ENCODE assay signal across 10 mouse cellular contexts in the genomic region with DNA sequence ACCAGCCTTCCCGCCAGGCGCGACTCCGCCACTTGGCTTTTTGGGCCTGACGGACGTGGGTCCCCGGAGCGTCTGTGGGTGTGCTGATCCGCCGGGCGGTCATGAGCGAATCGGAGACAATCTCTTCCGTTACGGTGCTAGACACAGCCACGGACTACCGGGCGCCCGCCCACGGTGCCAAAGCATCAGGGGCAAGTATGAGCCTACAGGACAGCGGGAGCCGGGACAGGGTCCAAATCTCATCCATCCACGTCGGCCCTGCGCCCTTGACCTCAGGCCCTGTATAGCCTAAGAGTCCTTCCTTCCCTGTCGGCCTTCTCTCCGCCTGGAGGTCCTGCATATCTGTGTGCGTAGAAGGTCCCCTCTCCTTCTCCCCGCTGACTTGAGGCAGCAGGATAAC. TPM values are rescaled to one million over a fixed set of nuclear protein-coding genes. Genes with fewer than 3 reads are reported as not detected.
A peak's percentile ranks its signal among the peaks of the same experiment; 100 is the strongest.
DNase-seq lines count a peak whose midpoint lies in the region; ATAC-seq lines count a peak whose summit lies in the region.
"Had no signal": no experiment of that assay in that cellular context is flagged by ENCODE, and none has a peak within 500 bp of the region (broad histone marks: within the 10 kb centered on the region; RNA-seq: fewer than 3 reads in every experiment).

A gene (plus strand): TSS at position 301 of the 400 bp plus-strand sequence.

- peaks cover 8% of the 10 kb centered on the region for H3K27me3 ChIP-seq in heart, embryonic 15.5 days
- H3K27me3 ChIP-seq in hindbrain, embryonic 12.5 days: 0 out of 2 replicates have a peak, but pooled peaks cover 6% of the 10 kb centered on the region
- H3K27me3 ChIP-seq in midbrain, embryonic 13.5 days: no peaks in the 10 kb centered on the region
- H3K27me3 ChIP-seq: CH12.LX had no signal

- peaks cover 5% of the 10 kb centered on the region; the same call in 1 of the 2 replicates for H3K4me1 ChIP-seq in heart, embryonic 15.5 days (replicated peaks)
- H3K4me1 ChIP-seq in hindbrain, embryonic 12.5 days: 0 out of 2 replicates have a peak, but pooled peaks cover 3% of the 10 kb centered on the region
- no peaks in the 10 kb centered on the region for H3K4me1 ChIP-seq in midbrain, embryonic 13.5 days (replicated peaks)

- H3K9me3 ChIP-seq in heart, embryonic 15.5 days (replicated peaks): peaks cover 27% of the 10 kb centered on the region
- H3K9me3 ChIP-seq in hindbrain, embryonic 12.5 days (replicated peaks): peaks cover 81% of the 10 kb centered on the region
- H3K9me3 ChIP-seq in midbrain, embryonic 13.5 days: peaks cover 70% of the 10 kb centered on the region

- WGBS in heart, embryonic 15.5 days: 26% methylated on average over 29 of the region's 29 CpGs
- 42% methylated on average over 29 of the region's 29 CpGs for WGBS in hindbrain, embryonic 12.5 days
- WGBS in midbrain, embryonic 13.5 days: 55% methylated on average over 29 of the region's 29 CpGs

- peak within 1 kb of the TSS; percentile 35 for H3K4me3 ChIP-seq in heart, embryonic 15.5 days
- peak within 1 kb of the TSS; percentile 26 for H3K4me3 ChIP-seq in hindbrain, embryonic 12.5 days
- peak within 1 kb of the TSS; percentile 30 for H3K4me3 ChIP-seq in midbrain, embryonic 13.5 days (replicated peaks)

- H3K4me2 ChIP-seq in heart, embryonic 15.5 days: peak within 1 kb of the TSS; percentile 60
- peak within 1 kb of the TSS; percentile 47 for H3K4me2 ChIP-seq in hindbrain, embryonic 12.5 days (replicated peaks)
- H3K4me2 ChIP-seq in midbrain, embryonic 13.5 days (replicated peaks): peak within 1 kb of the TSS; percentile 46

- H3K36me3 ChIP-seq in heart, embryonic 15.5 days: peaks cover 16% of the 10 kb centered on the region; the same call in 1 of the 2 replicates
- peaks cover 63% of the 10 kb centered on the region for H3K36me3 ChIP-seq in hindbrain, embryonic 12.5 days
- peaks cover 71% of the 10 kb centered on the region for H3K36me3 ChIP-seq in midbrain, embryonic 13.5 days

- H3K27ac ChIP-seq in heart, embryonic 15.5 days: no peak within 1 kb of the TSS
- no peak within 1 kb of the TSS for H3K27ac ChIP-seq in hindbrain, embryonic 12.5 days
- no peak within 1 kb of the TSS for H3K27ac ChIP-seq in midbrain, embryonic 13.5 days

- H3K9ac ChIP-seq in heart, embryonic 15.5 days: no peak within 1 kb of the TSS
- H3K9ac ChIP-seq in hindbrain, embryonic 12.5 days: no peak within 1 kb of the TSS; the same call in 1 of the 2 replicates
- H3K9ac ChIP-seq in midbrain, embryonic 13.5 days (replicated peaks): no peak within 1 kb of the TSS

- no peak for DNase-seq in heart, adult 18-20 months
- peak; percentile 39 for DNase-seq in R1 (ENCODE audit: low read depth, low spot score)
- DNase-seq in c-Kit-positive CD71-positive TER-119-positive erythroid progenitor cells, embryonic 14.5 days (ENCODE audit: low spot score): no peak
- no peak for DNase-seq in ovary, adult 18-20 months (ENCODE audit: low spot score)
- DNase-seq: gastrocnemius, postnatal 25 days had no signal

- no peak for ATAC-seq in heart, embryonic 15.5 days (replicated peaks; ENCODE audit: insufficient number of reproducible peaks, insufficient read depth, low FRiP score, low read depth)
- ATAC-seq in hindbrain, embryonic 12.5 days (ENCODE audit: low FRiP score): peak; percentile 9; the same call in 1 of the 2 replicates
- no peak for ATAC-seq in midbrain, embryonic 13.5 days
- ATAC-seq in activated CD4-positive, CD25-positive, alpha-beta regulatory T cell, adult 4 months: no peak

RNA-seq across cellular contexts. Expression of the gene that starts here (rescaled TPM):
- polyA plus RNA-seq in heart, embryonic 15.5 days (2015; fragmentation: Nextera tagmentation; extraction: Ambion mirVana): not detected in 2 replicates
- total RNA-seq in heart, adult 18-20 months (2021): not detected
- polyA plus RNA-seq in hindbrain, embryonic 12.5 days (2016; fragmentation: Nextera tagmentation; extraction: Ambion mirVana): not detected in 2 replicates
- not detected in 2 replicates for polyA plus RNA-seq in midbrain, embryonic 13.5 days (2015; fragmentation: Nextera tagmentation; extraction: Ambion mirVana)
- polyA plus RNA-seq in activated CD4-positive, CD25-positive, alpha-beta regulatory T cell, adult 4 months (2017; shearing (Covaris generic)): not detected
- total RNA-seq: CH12.LX; gastrocnemius, postnatal 25 days had no signal

Comparison
In these comparisons a context has a peak if more than half of its experiments do, and no peak if none do; other contexts are left out.
1. Peak in ATAC-seq, H3K4me3 ChIP-seq and H3K4me2 ChIP-seq in hindbrain, embryonic 12.5 days; RNA of the gene not detected or under 1 TPM.